Mouse (Mus musculus) intestine, postnatal 0 days (tissue): Measurements from ENCODE around the gene Spem1. TPM values are rescaled to one million over a fixed set of nuclear protein-coding genes. Genes with fewer than 3 reads are reported as not detected.
A peak's percentile ranks its signal among the peaks of the same experiment; 100 is the strongest.
"Not testable (repeated sequence)": the region's sequence is repeated elsewhere in the genome, so short reads cannot be mapped to it uniquely, and the experiment has no call there.

Source experiments
- ATAC-seq: fragments of 200-750 bp; cut with Nextera tagmentation; 2 replicates; pipeline ENCODE4 v1.8.0; 2017; ENCODE audit warnings: mild to moderate bottlenecking, moderate TSS enrichment, moderate library complexity
- H3K27ac ChIP-seq: fragments of 300-500 bp; sonication (generic); 2 replicates; pipeline ENCODE4 v1.5.1; 2014; ENCODE audit warnings: mild to moderate bottlenecking, low read depth, low read length, moderate library complexity
- H3K27me3 ChIP-seq: fragments of 300-500 bp; sonication (generic); replicated peaks from 2 replicates; pipeline ENCODE4 v1.6.1; 2014; ENCODE audit warnings: low read length, mixed read lengths; ENCODE audit not compliant: control insufficient read depth, insufficient read depth
- H3K36me3 ChIP-seq: fragments of 300-500 bp; sonication (generic); 2 replicates; pipeline ENCODE4 v1.6.1; 2014; ENCODE audit warnings: mild to moderate bottlenecking, moderate library complexity; ENCODE audit not compliant: control insufficient read depth, insufficient read depth
- H3K4me1 ChIP-seq: fragments of 300-500 bp; sonication (generic); replicated peaks from 2 replicates; pipeline ENCODE4 v1.6.1; 2014; ENCODE audit warnings: antibody characterized with exemption, low read length, mixed read lengths; ENCODE audit not compliant: control insufficient read depth, insufficient read depth
- H3K4me2 ChIP-seq: fragments of 300-500 bp; sonication (generic); replicated peaks from 2 replicates; pipeline ENCODE4 v1.6.1; 2014; ENCODE audit warnings: low read depth, mild to moderate bottlenecking, moderate library complexity
- H3K4me3 ChIP-seq: fragments of 300-500 bp; sonication (generic); 2 replicates; pipeline ENCODE4 v1.5.1; 2014; ENCODE audit warnings: low read depth, low read length
- H3K9ac ChIP-seq: fragments of 300-500 bp; sonication (generic); 2 replicates; pipeline ENCODE4 v1.6.1; 2014; ENCODE audit warnings: mild to moderate bottlenecking, low read depth, low read length
- H3K9me3 ChIP-seq: fragments of 300-500 bp; sonication (generic); 2 replicates; pipeline ENCODE4 v1.6.1; 2016; ENCODE audit warnings: mixed run types; ENCODE audit not compliant: control insufficient read depth
- CTCF ChIP-seq: sonication (generic); IDR thresholded peaks from 2 replicates; pipeline ENCODE4 v1.5.1; 2016; ENCODE audit warnings: low read depth, mild to moderate bottlenecking, control low read depth, antibody characterized with exemption, moderate library complexity
- WGBS: fragments of 180-500 bp; shearing (Covaris S2); extraction: QIAGEN DNeasy Blood & Tissue Kit; methylation state at CpG from one replicate; pipeline ENCODE4 v1.1.7; 2014; 5-methylcytosine and 5-hydroxymethylcytosine counted together
- polyA plus RNA-seq: library from polyadenylated mRNA; unstranded; fragments of >200 nt; fragmentation: Nextera tagmentation; extraction: Ambion mirVana; gene quantifications from 2 replicates; pipeline ENCODE4 v1.2.1, GENCODE M21; 2015

The Spem1 gene
- not detected in 2 replicates for polyA plus RNA-seq

DNA sequence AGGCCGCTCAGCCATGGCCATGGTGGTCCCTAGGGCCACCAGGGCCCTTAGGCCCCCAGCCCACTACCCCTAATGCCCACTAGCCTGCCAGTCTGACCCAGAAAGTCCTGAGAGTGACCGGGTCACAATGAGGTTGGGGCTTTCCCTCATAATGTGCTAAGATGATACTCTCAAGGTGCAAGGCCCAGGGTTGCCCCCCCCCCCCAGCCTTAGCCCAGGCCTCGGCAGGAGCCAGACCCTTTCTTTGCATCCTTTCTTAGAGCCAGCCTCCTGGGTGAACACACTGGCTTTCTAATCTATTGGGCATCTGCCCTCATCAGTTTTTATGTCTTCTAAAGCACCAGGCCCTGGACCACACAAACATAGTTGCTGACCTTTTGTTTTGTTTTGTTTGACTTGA is at the start of gene Spem1:
Gene Spem1, minus strand, starts transcription at position 101 of the 400 bp plus-strand sequence.
- H3K4me2 ChIP-seq = no peak within 1 kb of the TSS
- H3K27me3 ChIP-seq = no peaks in the 10 kb centered on the region
- 81% methylated on average over 3 of the region's 3 CpGs for WGBS
- TF ChIP-seq CTCF = no peak
- no peak within 1 kb of the TSS for H3K27ac ChIP-seq
- no peaks in the 10 kb centered on the region for H3K4me1 ChIP-seq
- no peak within 1 kb of the TSS for H3K4me3 ChIP-seq
- H3K36me3 ChIP-seq = peaks cover 15% of the 10 kb centered on the region; the same call in 1 of the 2 replicates
- no peaks in the 10 kb centered on the region for H3K9me3 ChIP-seq
- ATAC-seq = no peak
- no peak within 1 kb of the TSS for H3K9ac ChIP-seq

DNA sequence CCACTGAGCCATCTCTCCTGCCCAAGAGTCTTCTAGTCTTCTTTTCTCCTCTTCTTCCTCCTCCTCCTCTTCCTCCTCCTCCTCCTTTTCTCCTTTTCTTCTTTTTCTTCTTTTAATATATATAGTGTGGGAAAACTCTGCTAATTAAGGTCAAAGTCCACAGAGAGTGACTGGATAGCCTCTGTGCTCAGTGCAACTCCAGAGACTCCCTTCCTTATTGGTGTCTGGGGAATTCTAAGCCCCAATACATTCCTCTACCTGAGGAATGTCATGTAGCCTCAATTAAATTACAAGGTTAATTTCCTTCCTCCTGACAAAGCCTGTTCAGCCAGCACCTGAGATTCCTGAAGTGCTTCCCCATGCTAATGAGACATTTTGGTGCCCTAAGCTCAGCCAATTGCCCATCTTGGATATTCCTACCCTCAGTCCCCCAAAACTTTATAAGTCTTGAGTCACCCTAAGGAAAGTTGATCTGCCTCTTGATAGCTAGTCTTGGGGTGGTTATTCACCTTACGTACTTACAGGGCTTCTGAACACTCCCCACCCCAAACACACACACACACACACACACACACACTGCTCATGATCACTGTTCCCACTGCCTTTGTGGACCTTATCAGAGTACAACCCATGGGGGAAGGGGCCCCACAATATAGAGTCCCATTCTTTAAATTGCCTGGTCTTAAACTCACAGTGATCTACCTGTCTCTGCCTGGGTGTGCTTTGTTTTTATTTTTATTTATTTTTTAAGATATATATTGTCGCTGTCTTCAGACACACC is 48.5 kb upstream of the Spem1 start:
- WGBS = 63% methylated on average over 2 of the region's 2 CpGs

DNA sequence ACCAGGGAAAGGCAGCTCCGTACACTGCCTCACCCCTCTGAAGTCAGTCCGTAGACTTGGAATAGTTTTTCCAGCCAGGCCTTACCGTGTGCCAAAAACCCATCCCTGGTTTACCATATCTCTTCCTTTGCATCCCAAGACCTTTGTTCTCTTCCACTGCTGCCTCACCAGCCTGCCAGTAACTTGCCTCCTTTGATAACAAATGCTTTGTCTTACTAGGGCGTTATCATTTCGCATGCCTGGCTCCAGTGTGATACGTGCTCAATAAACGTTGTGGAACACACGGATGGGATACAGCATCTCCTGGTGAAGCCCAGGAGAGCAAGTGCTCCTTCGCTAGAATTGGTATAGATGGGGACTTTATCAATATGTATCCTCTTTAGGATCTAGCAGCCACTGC is 45.4 kb upstream of the Spem1 start:
- H3K4me2 ChIP-seq = no peak overlapping the region
- TF ChIP-seq CTCF = no peak
- no peak for ATAC-seq
- no peak overlapping the region for H3K27ac ChIP-seq
- no peak overlapping the region for H3K9ac ChIP-seq
- H3K9me3 ChIP-seq = no peaks in the 10 kb centered on the region
- no peaks in the 10 kb centered on the region for H3K27me3 ChIP-seq
- H3K4me3 ChIP-seq = no peak overlapping the region
- no peaks in the 10 kb centered on the region for H3K4me1 ChIP-seq
- no peaks in the 10 kb centered on the region for H3K36me3 ChIP-seq
- WGBS = 47% methylated on average over 9 of the region's 9 CpGs

More for the DNA sequence above, 48.5 kb upstream of the Spem1 start:
- Histone ChIP-seq H3K4me1 (no peaks in the 10 kb centered on the region), H3K4me3 (no peak overlapping the region), H3K36me3 (no peaks in the 10 kb centered on the region), H3K27me3 (no peaks in the 10 kb centered on the region), H3K4me2 (no peak overlapping the region), H3K9me3 (no peaks in the 10 kb centered on the region), H3K27ac (no peak overlapping the region), H3K9ac (no peak overlapping the region)
- ATAC-seq = peak; percentile 73
- TF ChIP-seq CTCF = no peak

DNA sequence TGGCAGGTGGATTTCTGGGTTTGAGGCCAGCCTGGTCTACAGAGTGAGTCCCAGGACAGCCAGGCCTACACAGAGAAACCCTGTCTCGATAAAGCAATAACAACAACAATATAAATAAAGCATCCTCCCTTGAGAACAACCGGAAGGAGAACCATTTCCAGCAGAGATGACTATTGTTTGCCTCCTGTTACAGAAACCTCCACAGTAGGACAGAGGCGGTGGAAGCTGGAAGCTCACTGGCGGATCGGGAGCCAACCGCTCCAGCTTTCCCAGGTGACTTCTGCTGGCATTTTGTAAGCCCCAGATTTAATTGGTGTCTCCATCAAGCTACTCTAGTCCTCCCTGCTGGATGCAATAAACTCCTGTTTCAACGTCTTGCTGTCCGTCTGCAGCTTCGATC is 43.6 kb upstream of the Spem1 start:
- Histone ChIP-seq H3K9ac (no peak overlapping the region), H3K27me3 (no peaks in the 10 kb centered on the region), H3K36me3 (no peaks in the 10 kb centered on the region), H3K4me2 (no peak overlapping the region), H3K27ac (no peak overlapping the region), H3K9me3 (no peaks in the 10 kb centered on the region), H3K4me3 (no peak overlapping the region), H3K4me1 (no peaks in the 10 kb centered on the region)
- no peak for TF ChIP-seq CTCF
- WGBS = 82% methylated on average over 9 of the region's 9 CpGs
- no peak for ATAC-seq

DNA sequence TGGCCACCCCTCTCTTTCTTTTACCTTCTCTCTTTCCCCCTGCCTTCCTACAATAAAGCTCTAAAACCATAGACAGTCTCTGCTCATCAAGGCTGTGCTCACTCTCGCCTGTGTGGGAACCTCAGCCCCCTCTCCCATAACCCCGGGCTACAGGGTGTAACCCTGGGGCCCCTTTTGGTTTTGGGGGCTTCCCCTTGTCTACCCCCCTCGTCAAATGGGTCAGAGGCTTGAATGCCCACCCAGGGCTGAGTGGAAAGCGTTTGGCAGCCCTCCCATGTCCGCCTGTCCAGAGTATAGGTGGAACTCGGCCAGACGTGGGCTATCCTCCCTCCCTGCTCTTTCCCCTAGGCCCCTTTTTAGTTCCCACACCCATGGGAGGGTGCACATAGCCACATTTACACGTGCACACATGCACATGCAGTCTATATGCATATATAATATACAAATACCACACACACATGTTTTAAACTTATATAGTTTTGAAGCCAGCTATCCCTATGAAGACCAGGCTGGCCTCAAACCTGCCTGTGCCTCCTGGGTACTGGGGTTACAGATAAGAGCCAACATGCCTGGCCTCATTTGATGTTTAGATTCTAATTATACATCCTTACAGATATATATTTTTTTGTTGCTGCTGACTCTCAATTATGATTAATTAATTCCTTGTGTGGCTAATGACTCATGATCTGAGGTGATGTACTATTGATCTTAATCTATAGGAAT is 42.3 kb upstream of the Spem1 start:
- Histone ChIP-seq H3K27me3 (no peaks in the 10 kb centered on the region), H3K9me3 (no peaks in the 10 kb centered on the region), H3K9ac (no peak overlapping the region), H3K4me1 (no peaks in the 10 kb centered on the region), H3K27ac (no peak overlapping the region), H3K4me3 (no peak overlapping the region), H3K4me2 (no peak overlapping the region), H3K36me3 (no peaks in the 10 kb centered on the region)
- no peak for TF ChIP-seq CTCF
- WGBS = 53% methylated on average over 8 of the region's 8 CpGs
- no peak for ATAC-seq

DNA sequence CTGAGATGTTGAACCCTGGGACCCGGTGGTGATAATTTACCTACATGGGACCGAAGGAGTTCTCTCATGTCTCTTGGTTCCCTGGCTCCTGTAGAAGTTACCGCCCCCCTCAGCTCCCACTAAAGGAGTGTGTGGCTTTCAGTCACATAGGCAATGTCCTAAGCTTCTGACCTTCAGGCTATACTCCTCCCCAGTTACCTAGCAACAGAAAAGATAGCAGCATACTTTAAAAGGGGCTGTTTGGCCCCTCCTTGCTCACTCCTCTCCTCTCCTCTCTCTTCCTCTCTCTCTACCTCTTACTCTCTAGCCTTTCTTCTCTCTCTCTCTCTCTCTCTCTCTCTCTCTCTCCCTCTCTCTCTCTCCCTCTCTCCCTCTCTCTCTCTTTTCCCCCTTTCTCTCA is 41.7 kb upstream of the Spem1 start:
- WGBS = 71% methylated on average over 3 of the region's 3 CpGs
- not testable (repeated sequence) for ATAC-seq, H3K36me3 ChIP-seq, H3K9me3 ChIP-seq, H3K9ac ChIP-seq, H3K27ac ChIP-seq, H3K4me2 ChIP-seq, H3K4me3 ChIP-seq, H3K27me3 ChIP-seq, H3K4me1 ChIP-seq
